Mouse (Mus musculus): ENCODE data around the gene Rab44. TPM values are rescaled to one million over a fixed set of nuclear protein-coding genes. Genes with fewer than 3 reads are reported as not detected.

Gene Rab44
- polyA plus RNA-seq, 1 experiment from 2014 or later, result 0.04 TPM

DNA sequence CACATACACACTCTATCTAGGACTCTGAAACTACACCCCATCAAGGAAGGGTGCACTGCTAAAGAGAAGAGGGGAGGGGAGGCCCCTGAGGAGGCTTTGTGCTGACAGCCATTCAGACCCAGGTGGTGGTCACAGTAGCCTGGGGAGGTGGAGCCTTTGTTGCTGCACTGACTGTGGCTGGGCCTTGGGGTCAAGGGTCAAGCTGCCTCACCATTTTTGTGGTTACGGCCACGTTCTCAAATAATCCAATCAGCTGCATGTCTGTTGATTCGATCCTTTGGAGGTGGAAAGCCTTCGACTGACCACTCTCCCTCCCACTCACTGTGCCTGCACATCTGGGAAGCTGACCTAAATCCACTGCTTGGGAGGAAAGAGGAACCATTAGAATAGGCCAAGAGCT is 81.6 kb downstream of the Rab44 start:
- ChIA-PET POLR2A (interaction anchor here (0.7 kb wide), 1 partner anchor 33 kb away, joined by 3 read pairs; no protein-coding TSS in a partner anchor), CTCF (interaction anchor here (1.5 kb wide), 1 partner anchor 9 kb away, joined by 3 read pairs; no protein-coding TSS in a partner anchor)
- H3K27me3 ChIP-seq, result peaks cover 10% of the 10 kb centered on the region
- DNase-seq (ENCODE audit: low read depth, low spot score) (no peak), ATAC-seq (no peak)
- no peak for TF ChIP-seq CTCF (IDR thresholded peaks at IDR 0.05)
- in situ Hi-C loops (cut with MboI; ENCODE audit: low pct_unique_long_range_greater_than_20kb), result no loop called here

Other genes starting within 250 kb of the Rab44 start
- gene 4930539E08Rik, start 198.8 kb upstream of the Rab44 start, polyA plus RNA-seq (2021), result 0.05 TPM
- not detected for gene Pxt1, start 170.3 kb upstream of the Rab44 start, polyA plus RNA-seq (2021)
- gene Kctd20, start 162.2 kb upstream of the Rab44 start, polyA plus RNA-seq (2021), result 38.2 TPM
- gene Stk38, start 106.2 kb upstream of the Rab44 start, polyA plus RNA-seq (2021), result 94.5 TPM
- gene Srsf3, start 81.5 kb upstream of the Rab44 start, polyA plus RNA-seq (2021), result 187 TPM
- 29.0 TPM for gene Cdkn1a, start 23.2 kb upstream of the Rab44 start, polyA plus RNA-seq (2021)
- 0.26 TPM for gene Cpne5, start 124.0 kb downstream of the Rab44 start, polyA plus RNA-seq (2021)
- gene Ppil1, start 150.0 kb downstream of the Rab44 start, polyA plus RNA-seq (2021), result 54.0 TPM
- 130 TPM for gene BC004004, start 154.6 kb downstream of the Rab44 start, polyA plus RNA-seq (2021)
- gene Pi16, start 203.5 kb downstream of the Rab44 start, polyA plus RNA-seq (2021), result not detected
- gene Mtch1, start 233.8 kb downstream of the Rab44 start, polyA plus RNA-seq (2021), result 349 TPM
- 0.46 TPM for gene Fgd2, start 246.8 kb downstream of the Rab44 start, polyA plus RNA-seq (2021)

Measured in Patski (cell line).